8 mouse cellular contexts compared by ENCODE assay signal in the genomic region with DNA sequence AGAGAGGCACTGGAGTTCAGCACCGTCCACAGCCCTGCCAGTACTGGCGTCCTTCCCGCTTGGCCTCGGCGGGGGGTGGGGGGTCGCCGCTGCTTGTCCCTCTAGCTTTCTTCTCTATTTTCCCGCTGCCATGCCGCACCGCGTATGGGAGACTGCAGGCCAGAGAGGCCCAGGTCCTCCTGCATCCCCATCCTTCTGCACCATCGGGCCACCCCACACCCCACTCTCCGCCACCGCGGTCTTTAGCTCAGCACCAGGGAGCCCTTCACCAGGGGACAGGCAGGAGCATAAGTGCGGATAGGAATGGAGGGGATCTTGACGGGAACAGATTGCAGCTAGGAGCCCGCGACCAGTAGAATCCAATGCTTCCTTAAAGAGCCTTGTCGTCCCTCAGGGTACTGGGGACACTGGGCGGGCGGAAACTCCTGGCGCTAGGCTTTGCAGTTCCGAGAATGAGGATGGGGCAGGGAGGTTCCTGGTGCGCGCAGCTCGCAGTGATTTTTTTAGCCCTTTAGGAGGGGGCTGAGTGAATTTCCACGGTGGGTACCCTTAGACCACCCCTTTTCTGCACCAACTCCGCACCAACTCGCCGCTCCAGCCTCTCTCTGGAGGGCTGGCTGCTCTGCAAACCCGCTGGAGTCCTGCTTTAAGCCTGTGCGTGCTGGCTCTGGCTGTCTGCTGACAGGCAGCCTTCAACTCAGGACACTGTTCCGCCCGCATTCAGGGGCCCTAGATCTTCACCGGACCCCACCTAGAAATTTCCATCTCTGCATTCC.
A peak's percentile ranks its signal among the peaks of the same experiment; 100 is the strongest.
DNase-seq lines count a peak whose midpoint lies in the region; ATAC-seq lines count a peak whose summit lies in the region.

No protein-coding gene starts in this region.

- H3K4me1 ChIP-seq in forebrain, embryonic 12.5 days: peaks cover 34% of the 10 kb centered on the region
- peaks cover 8% of the 10 kb centered on the region for H3K4me1 ChIP-seq in hindbrain, embryonic 16.5 days (ENCODE audit: control insufficient read depth, insufficient read depth, low read depth, low read length)
- peaks cover 12% of the 10 kb centered on the region for H3K4me1 ChIP-seq in megakaryocyte, embryonic 14.5 days

- H3K9ac ChIP-seq in forebrain, embryonic 12.5 days: peak overlapping the region; percentile 64
- H3K9ac ChIP-seq in hindbrain, embryonic 16.5 days (ENCODE audit: low read depth, low read length): peak overlapping the region; percentile 68

- H3K36me3 ChIP-seq in forebrain, embryonic 12.5 days (replicated peaks): no peaks in the 10 kb centered on the region
- no peaks in the 10 kb centered on the region for H3K36me3 ChIP-seq in hindbrain, embryonic 16.5 days (ENCODE audit: control insufficient read depth, insufficient read depth, low read length)
- H3K36me3 ChIP-seq in megakaryocyte, embryonic 14.5 days (replicated peaks; ENCODE audit: low read length): no peaks in the 10 kb centered on the region

- H3K4me3 ChIP-seq in forebrain, embryonic 12.5 days (replicated peaks): peak overlapping the region; percentile 57
- peak overlapping the region; percentile 53 for H3K4me3 ChIP-seq in hindbrain, embryonic 16.5 days (ENCODE audit: low read length)
- H3K4me3 ChIP-seq in megakaryocyte, embryonic 14.5 days (replicated peaks): peak overlapping the region; percentile 85

- under 1% methylated on average over 36 of the region's 36 CpGs for WGBS in forebrain, embryonic 12.5 days
- 1% methylated on average over 36 of the region's 36 CpGs for WGBS in hindbrain, embryonic 16.5 days

- peak overlapping the region; percentile 98 for H3K4me2 ChIP-seq in forebrain, embryonic 12.5 days
- H3K4me2 ChIP-seq in hindbrain, embryonic 16.5 days (ENCODE audit: low read length): peak overlapping the region; percentile 72

- peaks cover 65% of the 10 kb centered on the region for H3K27me3 ChIP-seq in forebrain, embryonic 12.5 days
- peaks cover 12% of the 10 kb centered on the region for H3K27me3 ChIP-seq in hindbrain, embryonic 16.5 days (replicated peaks; ENCODE audit: control insufficient read depth, insufficient read depth, low read length)
- peaks cover 70% of the 10 kb centered on the region for H3K27me3 ChIP-seq in megakaryocyte, embryonic 14.5 days (replicated peaks)

- no peaks in the 10 kb centered on the region for H3K9me3 ChIP-seq in forebrain, embryonic 12.5 days
- no peaks in the 10 kb centered on the region for H3K9me3 ChIP-seq in hindbrain, embryonic 16.5 days (ENCODE audit: control insufficient read depth, low read length)
- H3K9me3 ChIP-seq in megakaryocyte, embryonic 14.5 days: 0 out of 2 replicates have a peak, but pooled peaks cover 8% of the 10 kb centered on the region

- H3K27ac ChIP-seq in forebrain, embryonic 12.5 days: peak overlapping the region; percentile 46; the same call in 1 of the 2 replicates
- peak overlapping the region; percentile 56 for H3K27ac ChIP-seq in hindbrain, embryonic 16.5 days (ENCODE audit: low read depth, low read length)

- ATAC-seq in cerebellum, adult (ENCODE audit: insufficient number of reproducible peaks, low FRiP score, low TSS enrichment): peak; percentile 27; the same call in 1 of the 2 replicates
- peak; percentile 79 for ATAC-seq in forebrain, embryonic 12.5 days (ENCODE audit: low FRiP score)
- ATAC-seq in hindbrain, embryonic 16.5 days: peak; percentile 91

- DNase-seq in cerebellum, adult 8-10 months: no peak
- peak; percentile 51 for DNase-seq in ES-CJ7 (ENCODE audit: low read depth, low spot score)
- peak; percentile 50 for DNase-seq in right cerebral cortex, postnatal 4 days
- no peak for DNase-seq in c-Kit-positive CD71-positive TER-119-positive erythroid progenitor cells, embryonic 14.5 days (ENCODE audit: low spot score)

Comparison
In these comparisons a context has a peak if more than half of its experiments do, and no peak if none do; other contexts are left out.
1. ATAC-seq: peak in every context shown above with its lines; median percentile 91 in hindbrain, embryonic 16.5 days; 79 in forebrain, embryonic 12.5 days; 27 in cerebellum, adult.
2. DNase-seq: peak in ES-CJ7 (single experiment) and right cerebral cortex, postnatal 4 days (single experiment); none in cerebellum, adult 8-10 months (single experiment) and c-Kit-positive CD71-positive TER-119-positive erythroid progenitor cells, embryonic 14.5 days (single experiment).
3. Peak in every context shown above with its lines, with median percentiles within 50 percentile points of each other: H3K4me3 ChIP-seq.